Mouse (Mus musculus): ENCODE results near the gene Ift80. TPM values are rescaled to one million over a fixed set of nuclear protein-coding genes. Genes with fewer than 3 reads are reported as not detected.

The Ift80 gene
- 106 TPM for total RNA-seq (2023)

GRCm38 (mm10) chr3:69004437-69005337 lies at the start of gene Ift80, which contains the start of gene Smc4:
TSS of gene Ift80 (minus strand) at chr3:69004570.
TSS of gene Smc4 (plus strand) at chr3:69004738.

GRCm38 (mm10) chr3:69044645-69045399 lies 40.5 kb upstream of the Ift80 start, which contains the start of gene Trim59:
TSS of gene Trim59 (minus strand) at chr3:69044755.

GRCm38 (mm10) chr3:68869211-68869690 lies 135.1 kb downstream of the Ift80 start, which contains the start of gene 1110032F04Rik:
TSS of gene 1110032F04Rik (plus strand) at chr3:68869586.

Other genes with a start within 250 kb of the Ift80 start
- gene 1110032F04Rik, start 135.0 kb downstream of the Ift80 start, total RNA-seq (2023): 7.5 TPM
- 319 TPM for gene Smc4, start 168 bp upstream of the Ift80 start, total RNA-seq (2023)
- 46.9 TPM for gene Trim59, start 40.2 kb upstream of the Ift80 start, total RNA-seq (2023)
- 144 TPM for gene Kpna4, start 122.5 kb upstream of the Ift80 start, total RNA-seq (2023)
- gene Arl14, start 217.8 kb upstream of the Ift80 start, total RNA-seq (2023): not detected

Measured in CD4-positive naive resting alpha-beta T cell, adult 57 days (primary cell).